Mouse (Mus musculus) liver, postnatal 0 days (tissue): ENCODE results near the gene Tnnt3. TPM values are rescaled to one million over a fixed set of nuclear protein-coding genes. Genes with fewer than 3 reads are reported as not detected.

Experiments
- ATAC-seq: fragments of 200-750 bp; cut with Nextera tagmentation; 2 replicates; pipeline ENCODE4 v1.8.0; 2017; ENCODE audit warnings: mild to moderate bottlenecking, moderate library complexity
- DNase-seq: peaks from one replicate; pipeline ENCODE4 v3.0.0-alpha.2; 2016
- H3K27ac ChIP-seq: fragments of 300-500 bp; sonication (generic); 2 replicates; pipeline ENCODE4 v1.5.1; 2014; ENCODE audit warnings: antibody characterized with exemption, moderate library complexity, mild to moderate bottlenecking, low read depth
- H3K27me3 ChIP-seq: fragments of 300-500 bp; sonication (generic); 2 replicates; pipeline ENCODE4 v1.6.1; 2014; ENCODE audit warnings: low read length, control low read depth, mixed read lengths; ENCODE audit not compliant: insufficient read depth
- H3K36me3 ChIP-seq: fragments of 300-500 bp; sonication (generic); replicated peaks from 2 replicates; pipeline ENCODE4 v1.6.1; 2014; ENCODE audit warnings: mild to moderate bottlenecking, control low read depth, low read length, moderate library complexity, mixed read lengths; ENCODE audit not compliant: insufficient read depth
- H3K4me1 ChIP-seq: fragments of 300-500 bp; sonication (generic); 2 replicates; pipeline ENCODE4 v1.6.1; 2014; ENCODE audit warnings: antibody characterized with exemption, mild to moderate bottlenecking, control low read depth; ENCODE audit not compliant: insufficient read depth
- H3K4me2 ChIP-seq: fragments of 300-500 bp; sonication (generic); 2 replicates; pipeline ENCODE4 v1.6.1; 2014; ENCODE audit warnings: low read depth, mild to moderate bottlenecking, low read length, moderate library complexity, mixed read lengths
- H3K4me3 ChIP-seq: fragments of 300-500 bp; sonication (generic); 2 replicates; pipeline ENCODE4 v1.5.1; 2014; ENCODE audit warnings: low read depth, low read length
- H3K9ac ChIP-seq: fragments of 300-500 bp; sonication (generic); replicated peaks from 2 replicates; pipeline ENCODE4 v1.6.1; 2014; ENCODE audit warnings: mild to moderate bottlenecking, moderate library complexity
- H3K9me3 ChIP-seq: fragments of 300-500 bp; sonication (generic); 2 replicates; pipeline ENCODE4 v1.6.1; 2016; ENCODE audit warnings: mild to moderate bottlenecking, control low read depth, low read length, mixed read lengths
- CTCF ChIP-seq: sonication (generic); IDR thresholded peaks from 2 replicates; pipeline ENCODE4 v1.5.1; 2016; ENCODE audit warnings: antibody characterized with exemption, low read depth
- EP300 ChIP-seq: IDR thresholded peaks from 2 replicates; pipeline ENCODE4 v1.6.1; 2016; ENCODE audit warnings: antibody characterized with exemption, low read depth, mild to moderate bottlenecking
- WGBS: fragments of 180-500 bp; shearing (Covaris S2); extraction: QIAGEN DNeasy Blood & Tissue Kit; methylation state at CpG from one replicate; pipeline ENCODE4 v1.1.7; 2014; ENCODE audit not compliant: insufficient replicate concordance; 5-methylcytosine and 5-hydroxymethylcytosine counted together
- polyA plus RNA-seq: library from polyadenylated mRNA; unstranded; fragments of >200 nt; fragmentation: Nextera tagmentation; extraction: Ambion mirVana; gene quantifications from 2 replicates; pipeline ENCODE4 v1.2.1, GENCODE M21; 2015

The Tnnt3 gene
- polyA plus RNA-seq, 1 experiment from 2014 or later = 3.6 TPM

- TF ChIP-seq EP300 (no peak), CTCF (no peak)
- H3K36me3 ChIP-seq = 0 out of 2 replicates have a peak, but pooled peaks cover 2% of the 10 kb centered on the region
- H3K9ac ChIP-seq = no peak overlapping the region
- no peak overlapping the region for H3K4me2 ChIP-seq
- H3K4me1 ChIP-seq = peaks cover 16% of the 10 kb centered on the region
- no peak for DNase-seq
- H3K4me3 ChIP-seq = no peak overlapping the region
- H3K9me3 ChIP-seq = no peaks in the 10 kb centered on the region
- no peak overlapping the region for H3K27ac ChIP-seq
- no peaks in the 10 kb centered on the region for H3K27me3 ChIP-seq
- no peak for ATAC-seq
Observed at GRCm38 (mm10) chr7:142479307-142479706, 19.3 kb upstream of the Tnnt3 start.

GRCm38 (mm10) chr7:142479886-142480285 is 18.8 kb upstream of the Tnnt3 start:
- Histone ChIP-seq H3K27me3 (no peaks in the 10 kb centered on the region), H3K4me3 (no peak overlapping the region), H3K9me3 (no peaks in the 10 kb centered on the region), H3K4me2 (no peak overlapping the region), H3K27ac (no peak overlapping the region), H3K36me3 (0 out of 2 replicates have a peak, but pooled peaks cover 3% of the 10 kb centered on the region), H3K4me1 (peaks cover 16% of the 10 kb centered on the region), H3K9ac (no peak overlapping the region)
- TF ChIP-seq CTCF = no peak
- ATAC-seq (no peak), DNase-seq (no peak)
- 74% methylated on average over 3 of the region's 3 CpGs for WGBS

GRCm38 (mm10) chr7:142480661-142481060 is 18.0 kb upstream of the Tnnt3 start:
- ATAC-seq (no peak), DNase-seq (no peak)
- no peak overlapping the region for H3K4me3 ChIP-seq
- 0 out of 2 replicates have a peak, but pooled peaks cover 3% of the 10 kb centered on the region for H3K36me3 ChIP-seq
- no peaks in the 10 kb centered on the region for H3K27me3 ChIP-seq
- no peak overlapping the region for H3K9ac ChIP-seq
- H3K9me3 ChIP-seq = no peaks in the 10 kb centered on the region
- no peak overlapping the region for H3K4me2 ChIP-seq
- TF ChIP-seq CTCF (no peak), EP300 (no peak)
- peaks cover 16% of the 10 kb centered on the region for H3K4me1 ChIP-seq
- WGBS = 70% methylated on average over 3 of the region's 3 CpGs
- no peak overlapping the region for H3K27ac ChIP-seq

- Histone ChIP-seq H3K4me1 (peaks cover 16% of the 10 kb centered on the region), H3K4me3 (no peak overlapping the region), H3K9ac (peak overlapping the region; percentile 30; the same call in 1 of the 2 replicates), H3K27me3 (no peaks in the 10 kb centered on the region), H3K9me3 (no peaks in the 10 kb centered on the region), H3K4me2 (peak overlapping the region; percentile 59), H3K27ac (peak overlapping the region; percentile 49; the same call in 1 of the 2 replicates), H3K36me3 (0 out of 2 replicates have a peak, but pooled peaks cover 3% of the 10 kb centered on the region)
- TF ChIP-seq EP300 (no peak), CTCF (peak; percentile 80)
- ATAC-seq (peak; percentile 52; the same call in 1 of the 2 replicates), DNase-seq (peak; percentile 80)
- WGBS = 9% methylated on average over 5 of the region's 5 CpGs
Observed at GRCm38 (mm10) chr7:142481186-142481567, 17.5 kb upstream of the Tnnt3 start.

- peak overlapping the region; percentile 59 for H3K4me2 ChIP-seq
- peaks cover 16% of the 10 kb centered on the region for H3K4me1 ChIP-seq
- no peaks in the 10 kb centered on the region for H3K27me3 ChIP-seq
- no peak for TF ChIP-seq CTCF
- no peak for TF ChIP-seq EP300
- ATAC-seq (peak; percentile 25; the same call in 1 of the 2 replicates), DNase-seq (peak; percentile 32)
- H3K9ac ChIP-seq = peak overlapping the region; percentile 30; the same call in 1 of the 2 replicates
- no peaks in the 10 kb centered on the region for H3K9me3 ChIP-seq
- H3K27ac ChIP-seq = peak overlapping the region; percentile 49
- no peak overlapping the region for H3K4me3 ChIP-seq
- 17% methylated on average over 22 of the region's 22 CpGs for WGBS
- H3K36me3 ChIP-seq = 0 out of 2 replicates have a peak, but pooled peaks cover 3% of the 10 kb centered on the region
Observed at GRCm38 (mm10) chr7:142481568-142482255, 16.9 kb upstream of the Tnnt3 start.

GRCm38 (mm10) chr7:142482256-142482609 is 16.4 kb upstream of the Tnnt3 start:
- Histone ChIP-seq H3K27me3 (no peaks in the 10 kb centered on the region), H3K4me2 (no peak overlapping the region), H3K4me1 (peaks cover 16% of the 10 kb centered on the region), H3K9ac (peak overlapping the region; percentile 30; the same call in 1 of the 2 replicates), H3K27ac (peak overlapping the region; percentile 49), H3K9me3 (no peaks in the 10 kb centered on the region), H3K4me3 (no peak overlapping the region), H3K36me3 (0 out of 2 replicates have a peak, but pooled peaks cover 3% of the 10 kb centered on the region)
- ATAC-seq = 0 out of 2 replicates have a peak, but pooled peaks have one; percentile 17
- no peak for DNase-seq
- 48% methylated on average over 6 of the region's 6 CpGs for WGBS
- TF ChIP-seq EP300 (no peak), CTCF (no peak)
